Mouse (Mus musculus) left cerebral cortex, adult 2 months (tissue): ENCODE data around the gene Adamts10. TPM values are rescaled to one million over a fixed set of nuclear protein-coding genes. Genes with fewer than 3 reads are reported as not detected.

Experiments used
- DNase-seq, 2 experiments: peaks; one replicate each; pipeline ENCODE4 v3.0.0; 2021 to 2022; ENCODE audit warnings: low spot score in 2 of 2, mixed read lengths in 1 of 2; ENCODE audit errors: extremely low spot score in 1 of 2
- H3K27ac ChIP-seq: fragments of 200-600 bp; 2 replicates; pipeline ENCODE4 v1.8.1; 2022
- H3K4me3 ChIP-seq: fragments of 200-600 bp; 2 replicates; pipeline ENCODE4 v1.8.1; 2022
- CTCF ChIP-seq: fragments of 200-600 bp; IDR thresholded peaks from 2 replicates; pipeline ENCODE4 v1.8.1; 2022; ENCODE audit warnings: antibody characterized with exemption, mild to moderate bottlenecking, moderate library complexity
- intact Hi-C: fragments of 180-260 bp; cut with DNase I; formaldehyde crosslinking; loops from one replicate; pipeline ENCODE4 v1.15.1; 2025
- total RNA-seq, 2 experiments: library from RNA; stranded (reverse); gene quantifications; 2 replicates each; pipeline ENCODE4 v1.2.3; 2021

The Adamts10 gene
- total RNA-seq, 2 experiments from 2014 or later, result 27.3 to 32.9 TPM

DNA sequence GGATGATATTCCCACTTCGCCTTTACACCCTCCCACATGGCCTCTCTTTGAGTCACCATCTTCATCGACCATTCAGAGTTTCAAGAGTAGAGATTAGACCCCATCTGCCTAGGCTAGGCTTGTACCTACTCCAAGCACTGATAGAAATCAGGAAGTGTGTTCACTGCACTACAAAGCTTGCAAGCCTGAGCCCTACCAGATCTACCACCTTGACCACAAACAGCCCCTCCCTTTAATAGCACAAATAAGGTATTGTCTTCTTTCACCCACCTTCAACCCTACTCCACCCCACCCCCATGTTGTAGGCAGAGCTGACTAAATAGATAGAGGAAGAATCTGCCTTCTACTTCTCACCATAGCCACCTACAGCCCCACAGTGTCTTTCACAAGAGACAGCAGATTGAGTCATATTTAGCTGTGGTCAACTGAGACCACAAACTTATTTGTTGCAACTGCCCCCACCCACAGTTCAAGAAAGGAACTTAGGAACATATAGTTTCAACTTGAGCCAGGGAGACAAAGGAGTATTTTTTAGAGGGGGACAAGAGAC is 39.6 kb downstream of the Adamts10 start:
- no peak for DNase-seq
- no peak overlapping the region for H3K27ac ChIP-seq
- no peak overlapping the region for H3K4me3 ChIP-seq
- intact Hi-C loops, result no loop called here
- no peak for TF ChIP-seq CTCF

DNA sequence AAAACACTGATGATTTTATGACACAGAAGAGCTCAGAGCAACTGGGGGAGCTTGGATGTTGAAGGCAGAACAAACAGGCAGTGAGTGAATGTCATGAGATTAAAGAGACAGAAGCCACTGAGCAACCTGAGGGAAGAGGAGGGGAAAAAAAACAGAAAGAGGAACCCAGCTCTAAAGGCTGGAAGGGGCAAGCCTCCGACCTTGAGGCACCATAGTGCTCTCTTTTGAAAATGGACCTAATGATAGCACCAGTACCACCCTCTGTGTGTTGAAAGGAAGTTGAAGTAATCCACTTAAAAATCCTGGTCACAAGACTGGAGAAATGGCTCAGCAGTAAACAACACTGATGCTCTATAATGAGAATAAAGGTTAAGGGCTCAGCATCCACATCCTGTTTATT is 40.6 kb downstream of the Adamts10 start:
- no peak for DNase-seq
- H3K4me3 ChIP-seq, result no peak overlapping the region
- H3K27ac ChIP-seq, result no peak overlapping the region
- intact Hi-C loops, result no loop called here
- TF ChIP-seq CTCF, result no peak

DNA sequence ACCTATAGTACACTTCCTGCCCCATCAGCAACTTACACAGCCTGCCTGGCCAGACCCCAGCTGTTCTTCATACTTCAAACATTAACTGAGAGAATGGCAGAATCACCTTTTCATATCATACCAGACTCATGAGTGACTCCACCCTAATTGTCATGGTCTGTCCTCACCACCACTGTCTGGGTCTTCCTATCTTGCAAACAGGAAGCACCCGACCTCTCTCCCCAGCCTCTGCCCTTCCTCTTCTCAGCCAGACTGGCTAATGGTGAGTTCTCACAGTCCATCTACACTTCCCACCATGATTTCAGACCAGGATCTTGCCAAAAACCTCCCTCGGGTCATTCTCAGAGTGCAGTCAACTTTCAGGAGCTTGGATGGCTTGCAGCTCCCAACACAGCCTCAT is 42.2 kb downstream of the Adamts10 start:
- intact Hi-C loops, result no loop called here
- no peak for TF ChIP-seq CTCF
- Histone ChIP-seq H3K4me3 (no peak overlapping the region), H3K27ac (no peak overlapping the region)
- DNase-seq, result no peak

DNA sequence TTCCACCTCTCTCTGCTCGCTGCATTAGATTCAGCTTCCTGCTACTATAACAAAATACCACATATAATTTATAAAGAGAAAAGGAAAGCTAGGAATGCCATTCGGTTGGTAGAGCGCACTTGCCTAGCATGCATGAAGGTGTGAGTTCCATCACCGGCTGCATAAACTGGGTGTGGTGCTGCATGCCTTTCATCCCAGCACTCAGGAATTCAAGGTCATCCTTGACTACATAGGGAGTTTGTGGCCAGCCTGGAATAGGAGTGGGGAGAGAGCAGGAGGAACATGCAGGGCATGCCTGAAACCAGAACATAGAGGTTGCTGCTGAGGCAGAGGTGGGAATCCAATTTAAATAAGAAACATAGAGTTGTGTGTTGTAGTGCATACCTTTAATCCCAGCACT is 60.1 kb downstream of the Adamts10 start:
- no peak for DNase-seq
- TF ChIP-seq CTCF, result no peak
- Histone ChIP-seq H3K27ac (no peak overlapping the region), H3K4me3 (no peak overlapping the region)
- intact Hi-C loops, result no loop called here

DNA sequence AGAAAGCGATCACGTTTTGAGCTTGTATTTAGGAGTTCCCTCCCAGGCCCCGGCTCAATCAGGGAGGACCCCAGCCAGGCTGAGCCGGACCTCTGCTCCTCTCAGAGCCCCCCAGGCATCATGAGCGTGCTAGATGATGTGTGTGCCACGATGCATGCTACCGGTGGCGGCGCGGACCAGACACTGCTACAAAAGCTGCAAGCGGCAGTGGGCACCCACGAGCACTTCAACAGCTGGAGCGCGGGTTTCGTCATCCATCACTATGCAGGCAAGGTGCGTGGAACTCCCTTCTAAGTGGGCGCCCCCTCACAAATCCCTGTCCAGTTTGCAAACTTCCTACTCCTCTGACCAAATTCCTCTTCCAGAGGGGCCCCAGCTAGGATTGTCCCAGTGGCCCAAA is 62.0 kb downstream of the Adamts10 start:
- no peak overlapping the region for H3K27ac ChIP-seq
- DNase-seq, result no peak
- TF ChIP-seq CTCF, result no peak
- intact Hi-C loops, result no loop called here
- H3K4me3 ChIP-seq, result no peak overlapping the region

DNA sequence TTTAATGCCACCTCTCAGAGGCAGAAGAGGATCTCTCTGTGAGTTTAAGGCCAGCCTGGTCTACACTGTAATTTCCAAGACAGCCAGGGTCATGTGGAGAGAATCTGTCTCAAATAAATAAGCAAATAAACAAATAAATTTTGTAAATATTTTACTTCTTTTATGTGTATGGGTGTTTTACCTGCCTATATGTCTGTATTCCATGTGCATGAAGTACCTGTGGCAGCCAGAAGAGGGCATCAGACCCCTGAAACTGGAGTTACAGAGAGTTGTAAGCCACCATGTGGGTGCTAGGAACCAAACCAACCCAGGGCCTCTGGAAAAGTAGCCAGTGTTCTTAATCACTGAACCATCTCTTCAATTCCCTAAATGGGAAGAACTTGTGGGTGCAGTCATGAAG is 73.3 kb downstream of the Adamts10 start:
- no peak; the same call in 1 of the 2 replicates for TF ChIP-seq CTCF
- Histone ChIP-seq H3K27ac (no peak overlapping the region), H3K4me3 (no peak overlapping the region)
- intact Hi-C loops, result no loop called here
- no peak for DNase-seq

DNA sequence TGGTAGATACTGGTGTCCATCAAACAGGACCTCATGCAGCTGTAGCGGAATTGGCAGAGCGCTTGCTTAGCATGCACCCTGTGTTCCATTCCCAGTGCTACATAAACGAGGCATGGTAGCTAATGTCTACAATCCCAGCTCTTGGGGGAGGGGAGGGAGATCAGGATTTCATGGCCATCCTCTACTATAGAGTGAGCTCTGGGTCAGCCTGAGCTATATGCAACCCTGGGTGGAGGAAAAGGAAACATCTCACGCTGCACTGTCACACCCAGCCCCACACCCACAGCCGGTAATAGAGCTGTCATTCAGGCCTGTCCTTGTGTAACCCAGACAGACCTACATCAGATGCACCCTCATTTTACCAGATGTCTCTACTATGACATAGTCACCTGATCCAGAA is 74.5 kb downstream of the Adamts10 start:
- TF ChIP-seq CTCF, result no peak
- Histone ChIP-seq H3K27ac (no peak overlapping the region), H3K4me3 (no peak overlapping the region)
- intact Hi-C loops, result no loop called here
- DNase-seq, result no peak

DNA sequence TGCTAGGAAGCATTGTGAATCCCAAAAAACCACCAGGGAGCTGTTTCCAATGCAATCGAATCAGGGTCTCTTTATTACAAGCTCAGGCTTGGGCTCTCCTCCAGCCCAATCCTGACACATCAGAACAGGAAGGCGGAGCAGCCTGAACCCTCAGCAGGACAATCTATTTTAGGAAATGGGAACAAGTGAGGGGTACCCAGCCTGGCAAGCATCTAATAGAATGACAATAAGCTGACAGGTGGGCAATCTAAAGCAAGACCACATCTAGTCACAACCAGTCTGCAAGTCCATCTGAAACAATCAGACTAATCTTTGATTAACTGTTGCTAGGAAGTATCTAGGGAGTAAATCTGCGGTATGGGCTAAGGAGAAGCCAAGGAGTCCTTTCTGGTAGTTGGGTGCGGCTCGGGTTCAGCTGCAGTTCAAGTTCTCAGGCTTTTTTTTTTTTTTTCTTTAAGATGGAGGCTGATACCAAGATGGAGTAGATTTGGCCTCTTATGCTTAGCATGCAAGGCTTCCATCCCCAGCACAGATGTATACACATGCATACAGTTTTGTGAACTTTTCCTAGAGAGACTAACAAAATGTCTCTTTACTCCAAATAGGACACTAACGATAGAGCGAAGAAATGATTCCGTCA is 76.0 kb downstream of the Adamts10 start:
- no peak overlapping the region for H3K27ac ChIP-seq
- intact Hi-C loops, result no loop called here
- no peak for DNase-seq
- no peak overlapping the region for H3K4me3 ChIP-seq
- no peak for TF ChIP-seq CTCF

DNA sequence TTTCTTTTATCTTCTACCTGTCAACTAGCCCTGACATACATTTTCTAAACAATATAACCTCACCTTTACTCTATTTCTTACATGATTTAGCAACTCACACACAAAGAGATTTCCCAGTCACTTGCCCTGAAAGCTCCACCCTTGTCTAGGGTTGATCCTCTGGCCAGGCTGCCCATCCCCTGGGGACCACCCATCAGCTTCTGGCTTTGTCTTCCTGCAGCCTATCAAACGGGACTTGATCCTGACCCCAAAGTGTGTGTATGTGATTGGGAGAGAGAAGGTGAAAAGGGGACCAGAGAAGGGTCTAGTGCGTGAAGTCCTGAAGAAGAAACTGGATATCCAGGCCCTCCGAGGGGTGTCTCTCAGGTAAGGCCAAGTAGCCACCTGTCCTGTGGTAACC is 76.8 kb downstream of the Adamts10 start:
- intact Hi-C loops, result no loop called here
- H3K4me3 ChIP-seq, result no peak overlapping the region
- TF ChIP-seq CTCF, result no peak
- DNase-seq, result no peak
- no peak overlapping the region for H3K27ac ChIP-seq

DNA sequence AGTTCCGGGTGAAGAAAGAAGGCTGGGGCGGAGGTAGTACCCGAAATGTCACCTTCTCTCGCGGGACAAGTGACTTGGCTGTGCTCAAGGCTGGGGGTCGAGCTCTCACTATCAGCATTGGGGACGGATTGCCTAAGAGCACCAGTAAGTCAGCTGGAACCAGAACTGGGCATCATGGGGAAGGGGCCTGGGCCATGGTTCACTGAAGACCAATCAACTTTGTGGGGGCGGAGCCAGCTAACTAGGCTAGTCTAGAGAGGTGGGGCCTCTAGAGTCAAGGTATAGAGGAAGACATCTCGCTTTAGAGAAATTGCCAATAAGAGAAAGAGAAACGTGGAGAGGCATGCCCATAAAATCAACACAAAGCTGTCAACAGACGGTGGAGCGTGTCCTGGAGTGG is 77.9 kb downstream of the Adamts10 start:
- no peak for TF ChIP-seq CTCF
- intact Hi-C loops, result no loop called here
- no peak for DNase-seq
- Histone ChIP-seq H3K27ac (no peak overlapping the region), H3K4me3 (no peak overlapping the region)

Other genes with a start within 250 kb of the Adamts10 start
- gene Zfp955b, start 234.7 kb upstream of the Adamts10 start, total RNA-seq, result 10 to 100 TPM; 27.9 to 35.3 TPM
- 10 to 100 TPM; 17.8 to 18.1 TPM for gene Zfp81, start 165.3 kb upstream of the Adamts10 start, total RNA-seq
- 10 to 100 TPM; 13.1 to 15.1 TPM for gene Zfp101, start 129.6 kb upstream of the Adamts10 start, total RNA-seq
- gene Actl9, start 91.3 kb upstream of the Adamts10 start, total RNA-seq, result not detected
- 1 to 10 TPM; 2.2 to 2.3 TPM for gene Myo1f, start 31.5 kb downstream of the Adamts10 start, total RNA-seq
- 10 to 100 TPM; 41.5 to 45.3 TPM for gene Zfp414, start 104.9 kb downstream of the Adamts10 start, total RNA-seq
- under 1 TPM; 0.26 to 0.34 TPM for gene Pram1, start 113.9 kb downstream of the Adamts10 start, total RNA-seq
- gene Hnrnpm, start 162.7 kb downstream of the Adamts10 start, total RNA-seq, result 100 to 1,000 TPM; 137 to 162 TPM
- 10 to 100 TPM; 93.2 to 94.9 TPM for gene March2, start 194.5 kb downstream of the Adamts10 start, total RNA-seq
- 100 to 1,000 TPM; 345 to 358 TPM for gene Rab11b, start 236.3 kb downstream of the Adamts10 start, total RNA-seq